Mouse (Mus musculus) MEL (cell line): ENCODE results near the gene Boc. TPM values are rescaled to one million over a fixed set of nuclear protein-coding genes. Genes with fewer than 3 reads are reported as not detected.

Source experiments
- DNase-seq: peaks from one replicate; pipeline ENCODE4 v3.0.0; 2011; ENCODE audit warnings: low read depth, low spot score
- H3K27ac ChIP-seq: 2 replicates; pipeline ENCODE4 v1.5.1; 2012; ENCODE audit warnings: low read depth, mild to moderate bottlenecking, control low read depth, low read length, moderate library complexity; ENCODE audit not compliant: control insufficient read depth
- H3K27me3 ChIP-seq, 2 experiments: fragments of 150-350 bp in 1 of 2; sonication (generic) in 1 of 2; 2 replicates each; pipeline ENCODE4 v1.6.1; 2012; ENCODE audit warnings: low read length in 2 of 2, mild to moderate bottlenecking in 2 of 2, improper control_type of control experiment in 1 of 2, moderate library complexity in 1 of 2; ENCODE audit not compliant: insufficient read depth in 2 of 2, control insufficient read depth in 1 of 2
- H3K36me3 ChIP-seq, 2 experiments: 2 replicates each; pipeline ENCODE4 v1.6.1; 2012 to 2014; ENCODE audit warnings: low read length in 2 of 2, improper control_type of control experiment in 1 of 2, inconsistent platforms in 1 of 2, mild to moderate bottlenecking in 1 of 2; ENCODE audit not compliant: insufficient read depth in 2 of 2, control insufficient read depth in 1 of 2
- H3K4me1 ChIP-seq, 2 experiments: fragments of 150-350 bp in 1 of 2; sonication (generic) in 1 of 2; 2 replicates each; pipeline ENCODE4 v1.6.1; 2012; ENCODE audit warnings: low read length in 2 of 2, improper control_type of control experiment in 1 of 2, mild to moderate bottlenecking in 1 of 2; ENCODE audit not compliant: insufficient read depth in 2 of 2, control insufficient read depth in 1 of 2
- H3K4me3 ChIP-seq, 2 experiments: fragments of 150-350 bp in 1 of 2; sonication (generic) in 1 of 2; 2 replicates each; pipeline ENCODE4 v1.5.1; 2012; ENCODE audit warnings: low read depth in 2 of 2, low read length in 2 of 2, mild to moderate bottlenecking in 2 of 2, moderate library complexity in 2 of 2, control low read depth in 1 of 2, improper control_type of control experiment in 1 of 2; ENCODE audit not compliant: control insufficient read depth in 1 of 2, insufficient read depth in 1 of 2
- H3K79me2 ChIP-seq: 2 replicates; pipeline ENCODE4 v1.6.1; 2012; ENCODE audit warnings: mild to moderate bottlenecking, low read length, moderate library complexity; ENCODE audit not compliant: control insufficient read depth, poor library complexity, insufficient read depth
- H3K9ac ChIP-seq: 2 replicates; pipeline ENCODE4 v1.6.1; 2012; ENCODE audit warnings: low read depth, mild to moderate bottlenecking, control low read depth, low read length, moderate library complexity; ENCODE audit not compliant: control insufficient read depth, poor library complexity, severe bottlenecking
- H3K9me3 ChIP-seq: fragments of 150-350 bp; sonication (generic); replicated peaks from 2 replicates; pipeline ENCODE4 v1.6.1; 2012; ENCODE audit warnings: mild to moderate bottlenecking, low read length, improper control_type of control experiment, moderate library complexity; ENCODE audit not compliant: insufficient read depth
- BHLHE40 ChIP-seq: IDR thresholded peaks from 2 replicates; pipeline ENCODE4 v1.6.1; 2012; ENCODE audit warnings: low read depth, mild to moderate bottlenecking, inconsistent platforms, low read length, improper control_type of control experiment, borderline replicate concordance
- ETS1 ChIP-seq: IDR thresholded peaks from 2 replicates; pipeline ENCODE4 v1.6.1; 2012; ENCODE audit warnings: low read depth, mild to moderate bottlenecking, inconsistent platforms, low read length, improper control_type of control experiment, moderate library complexity
- GABPA ChIP-seq: IDR thresholded peaks from 2 replicates; pipeline ENCODE4 v1.6.1; 2012; ENCODE audit warnings: low read depth, mild to moderate bottlenecking, inconsistent platforms, low read length, improper control_type of control experiment, moderate library complexity
- GATA1 ChIP-seq: IDR thresholded peaks from 2 replicates; pipeline ENCODE4 v1.6.1; 2011; ENCODE audit warnings: low read depth, low read length, improper control_type of control experiment
- HCFC1 ChIP-seq: IDR thresholded peaks from 2 replicates; pipeline ENCODE4 v1.6.1; 2012; ENCODE audit warnings: low read depth, mild to moderate bottlenecking, inconsistent platforms, low read length, improper control_type of control experiment, moderate library complexity
- KAT2A ChIP-seq: conservative IDR thresholded peaks from 2 replicates; pipeline ENCODE4 v1.6.1; 2012; ENCODE audit warnings: low read depth, low read length, improper control_type of control experiment, inconsistent platforms
- MAFK ChIP-seq: IDR thresholded peaks from 2 replicates; pipeline ENCODE4 v1.6.1; 2011; ENCODE audit warnings: low read depth, mild to moderate bottlenecking, low read length, improper control_type of control experiment, borderline replicate concordance
- MAX ChIP-seq: IDR thresholded peaks from 2 replicates; pipeline ENCODE4 v1.6.1; 2011; ENCODE audit warnings: low read length, improper control_type of control experiment
- MAZ ChIP-seq: IDR thresholded peaks from 2 replicates; pipeline ENCODE4 v1.6.1; 2012; ENCODE audit warnings: low read depth, mild to moderate bottlenecking, inconsistent platforms, low read length, improper control_type of control experiment
- MXI1 ChIP-seq: IDR thresholded peaks from 2 replicates; pipeline ENCODE4 v1.6.1; 2011; ENCODE audit warnings: mild to moderate bottlenecking, low read depth, low read length, improper control_type of control experiment
- MYB ChIP-seq: IDR thresholded peaks from 2 replicates; pipeline ENCODE4 v1.6.1; 2011; ENCODE audit warnings: mild to moderate bottlenecking, low read depth, low read length, improper control_type of control experiment
- MYC ChIP-seq: IDR thresholded peaks from 2 replicates; pipeline ENCODE4 v1.6.1; 2011; ENCODE audit warnings: low read depth, mild to moderate bottlenecking, low read length, improper control_type of control experiment, moderate library complexity
- NELFE ChIP-seq: IDR thresholded peaks from 2 replicates; pipeline ENCODE4 v1.6.1; 2011; ENCODE audit warnings: low read depth, low read length, improper control_type of control experiment
- NRF1 ChIP-seq: IDR thresholded peaks from 2 replicates; pipeline ENCODE4 v1.6.1; 2014; ENCODE audit warnings: low read depth, mild to moderate bottlenecking, inconsistent platforms, low read length, improper control_type of control experiment, moderate library complexity; ENCODE audit not compliant: poor library complexity, insufficient read depth, severe bottlenecking
- RAD21 ChIP-seq: IDR thresholded peaks from 2 replicates; pipeline ENCODE4 v1.6.1; 2011; ENCODE audit warnings: mild to moderate bottlenecking, low read depth, low read length, improper control_type of control experiment
- RCOR1 ChIP-seq: IDR thresholded peaks from 2 replicates; pipeline ENCODE4 v1.6.1; 2012; ENCODE audit warnings: low read depth, mild to moderate bottlenecking, inconsistent platforms, low read length, improper control_type of control experiment
- SIN3A ChIP-seq: IDR thresholded peaks from 2 replicates; pipeline ENCODE4 v1.6.1; 2012; ENCODE audit warnings: low read length, improper control_type of control experiment, inconsistent platforms
- SMC3 ChIP-seq: IDR thresholded peaks from 2 replicates; pipeline ENCODE4 v1.6.1; 2011; ENCODE audit warnings: low read depth, low read length, improper control_type of control experiment
- TBP ChIP-seq: IDR thresholded peaks from 2 replicates; pipeline ENCODE4 v1.8.0; 2011; ENCODE audit warnings: low read depth, low read length, improper control_type of control experiment
- UBTF ChIP-seq: IDR thresholded peaks from 2 replicates; pipeline ENCODE4 v1.6.1; 2012; ENCODE audit warnings: low read depth, mild to moderate bottlenecking, inconsistent platforms, low read length, improper control_type of control experiment, moderate library complexity, borderline replicate concordance; ENCODE audit not compliant: insufficient read depth
- USF1 ChIP-seq: IDR thresholded peaks from 2 replicates; pipeline ENCODE4 v1.6.1; 2014; ENCODE audit warnings: low read depth, mild to moderate bottlenecking, inconsistent platforms, low read length, improper control_type of control experiment, moderate library complexity
- USF2 ChIP-seq, 2 experiments: IDR thresholded peaks; 2 replicates each; pipeline ENCODE4 v1.6.1; 2011 to 2012; ENCODE audit warnings: improper control_type of control experiment in 2 of 2, low read length in 2 of 2, borderline replicate concordance in 1 of 2, inconsistent platforms in 1 of 2, low read depth in 1 of 2, mild to moderate bottlenecking in 1 of 2; ENCODE audit not compliant: insufficient read depth in 1 of 2
- ZC3H11A ChIP-seq: IDR thresholded peaks from 2 replicates; pipeline ENCODE4 v1.6.1; 2012; ENCODE audit warnings: low read depth, mild to moderate bottlenecking, inconsistent platforms, low read length, improper control_type of control experiment
- ZKSCAN1 ChIP-seq: IDR thresholded peaks from 2 replicates; pipeline ENCODE4 v1.6.1; 2012; ENCODE audit warnings: low read depth, mild to moderate bottlenecking, inconsistent platforms, low read length, improper control_type of control experiment, moderate library complexity
- polyA plus RNA-seq, 2 experiments: library from polyadenylated mRNA; stranded (reverse) in 1 of 2; unstranded in 1 of 2; fragments of >175 nt in 1 of 2; fragments of >200 nt in 1 of 2; gene quantifications; 2 replicates each; pipeline versions ENCODE4 v1.2.1 to v1.2.4; 2012; ENCODE audit warnings: low replicate concordance in 2 of 2, low read depth in 1 of 2; ENCODE audit not compliant: insufficient read length in 2 of 2, insufficient read depth in 1 of 2, missing spikeins in 1 of 2
- total RNA-seq: library from RNA; depleted of rRNA; stranded (reverse); fragments of 300-350 nt; gene quantifications from 2 replicates; pipeline ENCODE4 v1.2.3, GENCODE M21; 2012

The Boc gene
- total and polyA plus RNA-seq, 3 experiments: not detected

GRCm38 (mm10) chr16:44527218-44527905 lies 31.3 kb downstream of the Boc start:
- Histone ChIP-seq H3K27ac (no peak overlapping the region), H3K9ac (no peak overlapping the region), H3K4me3 (no peak overlapping the region), H3K36me3 (no peaks in the 10 kb centered on the region), H3K79me2 (no peaks in the 10 kb centered on the region), H3K9me3 (no peaks in the 10 kb centered on the region), H3K27me3 (no peaks in the 10 kb centered on the region), H3K4me1 (no peaks in the 10 kb centered on the region)
- DNase-seq: no peak
- TF ChIP-seq MAFK (no peak), GATA1 (no peak), RCOR1 (no peak), USF1 (no peak), BHLHE40 (no peak), KAT2A (no peak), UBTF (no peak), ZKSCAN1 (no peak), TBP (no peak), RAD21 (no peak), MYB (no peak)

GRCm38 (mm10) chr16:44526689-44527088 lies 32.0 kb downstream of the Boc start:
- Histone ChIP-seq H3K36me3 (no peaks in the 10 kb centered on the region), H3K27ac (no peak overlapping the region), H3K27me3 (no peaks in the 10 kb centered on the region), H3K9me3 (no peaks in the 10 kb centered on the region), H3K9ac (no peak overlapping the region), H3K4me3 (no peak overlapping the region), H3K4me1 (no peaks in the 10 kb centered on the region), H3K79me2 (no peaks in the 10 kb centered on the region)
- TF ChIP-seq SIN3A: no peak
- no peak for TF ChIP-seq MXI1
- no peak for TF ChIP-seq HCFC1
- no peak for TF ChIP-seq GABPA
- no peak for DNase-seq

DNA sequence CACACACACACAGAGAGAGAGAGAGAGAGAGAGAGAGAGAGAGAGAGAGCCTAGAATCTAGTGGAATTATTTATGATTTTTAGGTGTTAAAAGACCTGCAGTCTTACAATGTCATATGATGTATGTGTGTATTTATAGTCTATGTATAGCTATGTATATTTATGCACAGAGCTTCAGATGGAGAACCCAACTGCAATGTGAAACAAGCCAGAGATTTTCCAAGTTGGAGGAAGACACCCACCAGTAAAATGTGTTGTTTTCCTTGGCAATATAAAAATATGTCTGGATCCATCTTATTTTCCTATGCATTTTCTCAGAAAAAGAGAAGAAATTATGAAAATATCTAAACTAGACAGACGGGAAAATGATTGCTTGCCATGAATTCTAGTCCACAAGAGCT lies 32.7 kb downstream of the Boc start:
- no peak overlapping the region for H3K4me3 ChIP-seq
- H3K27ac ChIP-seq: no peak overlapping the region
- no peaks in the 10 kb centered on the region for H3K36me3 ChIP-seq
- H3K27me3 ChIP-seq: no peaks in the 10 kb centered on the region
- H3K4me1 ChIP-seq: no peaks in the 10 kb centered on the region
- H3K9me3 ChIP-seq: no peaks in the 10 kb centered on the region
- DNase-seq: no peak
- H3K79me2 ChIP-seq: no peaks in the 10 kb centered on the region
- TF ChIP-seq ETS1 (no peak), MYC (no peak), ZC3H11A (no peak), MYB (no peak), USF2 (IDR thresholded peaks at IDR 0.05; ENCODE audit: borderline replicate concordance in 1 of 2, insufficient read depth in 1 of 2, low read depth in 1 of 2, low read length in 2 of 2) (no peak), SMC3 (no peak), MAX (no peak), TBP (no peak), MAZ (no peak), NRF1 (no peak), ZKSCAN1 (no peak), UBTF (no peak), NELFE (no peak), GABPA (no peak), RAD21 (no peak)
- no peak overlapping the region for H3K9ac ChIP-seq
